Mouse (Mus musculus) telencephalon, adult 2 months (tissue): ENCODE measurements around the gene Med23.

Experiments used
- DNase-seq: peaks from one replicate; pipeline ENCODE4 v3.0.0-alpha.2; 2011; ENCODE audit warnings: low read depth, low spot score

Med23 gene

DNA sequence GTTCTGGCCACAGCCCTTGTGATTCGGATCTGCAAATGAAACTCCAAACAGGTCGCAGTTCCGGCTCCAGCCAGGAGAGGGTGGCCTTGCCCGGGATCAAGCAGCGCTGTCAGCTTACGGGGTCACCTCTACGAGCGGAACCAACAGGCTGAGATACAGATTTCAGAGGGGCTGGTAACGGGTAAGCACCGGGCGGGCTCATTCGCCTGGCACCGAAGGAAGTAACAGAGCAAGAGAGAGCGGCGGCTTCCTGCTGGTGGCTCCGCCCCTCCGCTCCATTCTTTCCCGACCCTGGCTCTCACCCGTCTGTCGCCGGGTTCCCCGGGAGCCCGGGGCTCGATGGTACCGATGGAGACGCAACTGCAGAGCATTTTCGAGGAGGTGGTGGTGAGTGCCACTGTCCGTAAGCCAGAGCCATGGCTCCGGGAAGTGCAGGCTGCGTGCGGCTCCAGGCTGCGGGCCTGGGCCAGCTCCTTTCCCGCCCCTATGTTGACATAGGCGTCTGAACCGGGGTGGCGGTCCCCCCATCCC lies at the start of gene Med23:
Med23 (plus strand) TSS at position 227 of the 531 bp plus-strand sequence.
- DNase-seq: peak; percentile 97

DNA sequence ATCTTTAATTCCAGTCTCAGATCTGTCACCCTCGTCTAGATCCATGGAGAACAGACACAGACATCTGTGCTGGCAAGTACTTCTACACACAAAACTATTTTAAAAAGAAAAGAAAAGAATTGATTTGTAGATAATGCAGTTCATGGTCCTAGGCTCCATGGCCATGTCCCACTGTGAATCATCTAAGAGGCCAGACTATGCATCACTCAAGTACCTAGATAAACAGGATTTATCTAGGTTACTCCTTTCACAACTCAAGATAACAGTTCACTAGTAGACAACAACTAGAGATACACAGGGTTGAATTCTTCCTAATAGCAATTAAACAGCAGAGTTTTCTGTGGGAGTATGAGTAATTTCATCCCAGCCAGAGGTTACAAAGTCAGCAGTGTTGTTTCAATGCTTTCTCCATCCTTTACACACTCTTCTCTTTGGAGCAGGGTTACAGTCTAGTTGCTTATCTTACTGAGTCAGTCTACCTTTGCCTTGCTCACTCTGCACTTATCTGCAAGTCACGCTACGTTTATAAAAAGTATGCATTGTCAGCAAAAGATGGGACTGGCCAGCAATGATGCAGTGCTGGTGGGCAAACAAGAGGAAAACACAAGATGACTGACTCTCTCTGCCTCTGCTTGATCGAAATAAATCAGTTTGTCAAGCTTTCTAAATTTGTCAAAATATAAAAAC lies 47.7 kb upstream of the Med23 start:
- no peak for DNase-seq

DNA sequence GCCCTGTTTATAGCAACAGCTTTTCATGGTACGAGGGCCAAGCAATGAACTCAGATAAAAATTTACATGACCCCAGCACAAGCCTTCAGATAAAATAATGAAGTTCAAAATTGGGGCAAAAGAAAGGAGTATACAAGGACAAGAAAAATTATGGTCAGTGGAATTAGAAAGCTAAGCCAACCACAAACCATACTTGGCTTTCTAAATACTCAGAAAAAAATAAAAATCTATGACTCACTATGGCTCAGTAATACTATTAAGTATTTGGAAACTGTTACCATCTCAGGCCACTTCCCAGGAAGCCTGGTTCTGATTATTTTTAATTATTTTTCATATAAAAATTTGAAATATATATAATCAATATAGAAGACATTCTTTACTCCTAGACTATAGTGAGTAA lies 46.9 kb upstream of the Med23 start:
- DNase-seq: no peak

DNA sequence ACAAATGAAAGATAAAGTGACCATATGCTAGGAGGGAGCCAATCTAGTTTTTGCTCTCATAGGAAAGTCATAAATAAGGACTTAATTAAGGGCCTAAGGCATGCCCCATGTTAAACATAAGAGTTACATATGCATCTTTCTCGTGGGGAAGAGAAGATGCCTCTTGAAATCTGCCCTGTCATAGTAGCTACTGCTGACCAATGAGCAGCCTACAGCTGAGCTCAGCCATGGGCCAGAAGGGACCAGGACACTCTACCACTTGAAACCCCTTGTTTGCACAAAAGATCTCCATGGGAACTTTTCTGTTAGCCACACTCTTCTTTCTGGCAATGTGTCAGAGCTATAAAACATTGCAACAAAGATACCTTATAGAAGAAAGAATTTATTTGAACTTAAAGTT lies 46.5 kb upstream of the Med23 start:
- DNase-seq: no peak

DNA sequence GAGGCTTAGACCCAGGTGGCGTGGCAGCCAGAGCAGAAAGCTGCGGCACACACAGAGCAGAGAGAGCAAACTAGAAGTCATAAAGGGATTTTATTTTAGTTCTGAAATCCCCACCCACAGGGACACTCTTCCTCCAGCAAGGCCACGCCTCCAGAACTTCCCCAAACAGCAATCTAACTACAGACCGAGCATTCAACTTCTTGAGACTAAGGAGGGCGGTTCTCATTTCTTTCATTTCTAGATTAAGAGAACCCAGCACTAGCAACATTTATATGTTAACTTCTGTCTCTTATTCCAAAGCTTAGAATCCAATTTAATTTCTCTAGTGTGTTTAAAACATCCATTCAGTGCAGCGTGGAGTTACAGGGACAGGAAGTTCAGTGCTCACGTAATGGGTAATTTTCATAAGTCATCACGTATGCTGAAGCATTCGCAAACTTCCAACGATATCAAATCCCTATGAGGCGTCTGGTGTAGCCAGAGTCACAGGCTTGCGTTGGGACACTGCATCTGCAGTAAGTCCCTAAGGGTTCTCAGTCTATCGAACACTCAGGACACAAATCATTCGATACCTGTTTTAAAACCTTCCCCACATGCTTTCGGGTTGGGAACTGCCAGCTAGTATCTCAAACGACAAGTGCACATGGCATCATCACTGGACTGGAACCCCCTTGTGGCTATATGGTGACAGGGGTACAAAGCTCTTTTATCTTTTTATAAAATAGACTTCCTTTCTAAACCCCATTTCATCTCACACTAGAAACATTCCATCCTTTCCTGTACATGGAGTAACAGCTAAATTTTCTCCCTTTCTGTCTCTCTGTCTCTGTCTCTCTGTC lies 45.9 kb upstream of the Med23 start:
- no peak for DNase-seq

DNA sequence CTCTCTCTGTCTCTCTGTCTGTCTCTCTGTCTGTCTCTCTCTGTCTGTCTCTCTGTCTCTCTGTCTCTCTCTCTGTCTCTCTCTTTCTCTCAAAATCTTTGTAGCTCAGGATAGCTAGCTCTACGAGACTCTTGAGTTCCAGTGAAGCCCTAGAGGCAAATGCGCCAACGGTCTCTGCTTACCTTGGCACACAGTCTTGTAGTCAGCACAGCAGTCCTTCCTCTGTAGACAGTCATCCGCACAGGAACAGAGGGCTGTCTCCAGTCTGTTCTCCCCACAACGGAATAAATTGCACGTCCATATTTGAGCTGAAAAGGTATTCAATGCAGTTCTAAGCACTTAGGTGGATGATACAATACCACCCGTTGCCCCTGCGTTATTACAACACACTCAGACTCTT lies 45.2 kb upstream of the Med23 start:
- no peak for DNase-seq

DNA sequence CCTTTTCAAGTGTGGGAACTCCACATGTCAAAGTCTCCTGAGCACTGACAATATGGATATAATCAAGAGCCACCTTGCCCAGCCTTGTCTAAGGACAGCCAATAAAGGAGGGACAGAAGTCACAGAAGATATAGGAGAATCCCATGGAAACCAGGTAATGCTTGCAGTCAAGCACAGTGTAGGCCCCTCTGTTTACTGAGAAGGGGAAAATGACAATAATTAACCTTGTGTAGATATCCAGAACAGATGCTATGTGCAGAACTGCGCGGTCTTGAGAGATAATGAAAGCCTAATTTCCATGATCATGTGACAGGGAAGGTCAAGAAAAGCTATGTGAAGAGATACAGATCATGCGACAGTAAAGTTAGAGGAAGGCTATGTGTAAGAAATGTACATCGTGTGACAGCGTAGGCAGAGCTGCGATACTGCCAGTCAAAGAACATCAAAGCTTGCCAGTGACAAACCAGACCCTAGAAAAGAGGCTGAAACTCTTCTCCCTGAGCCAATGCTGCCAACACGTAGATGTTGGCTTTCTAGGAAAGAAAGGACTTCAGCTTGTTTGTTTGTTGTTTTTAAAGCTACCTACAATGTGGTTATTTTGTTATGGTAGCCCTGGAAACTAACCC lies 44.2 kb upstream of the Med23 start:
- DNase-seq: no peak

DNA sequence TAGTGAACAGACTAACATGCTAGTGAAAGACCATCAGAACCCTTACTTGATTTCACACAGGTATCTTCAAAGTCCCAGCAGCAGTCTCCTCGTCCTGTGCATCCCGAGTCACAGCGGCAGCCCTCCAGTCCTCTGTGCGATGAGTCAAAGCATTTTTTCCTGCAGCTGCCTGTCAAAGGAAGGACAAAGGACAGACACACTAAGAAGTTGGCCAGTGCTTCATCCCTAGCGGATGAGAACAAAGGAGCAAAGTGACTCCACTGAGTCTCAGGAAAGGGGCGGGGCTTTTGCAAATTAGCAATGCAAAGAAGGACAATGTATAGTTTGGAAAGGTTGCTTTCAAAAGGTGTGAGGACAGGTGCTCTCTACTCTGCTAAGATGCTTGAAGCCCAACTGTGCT lies 43.7 kb upstream of the Med23 start:
- DNase-seq: no peak

DNA sequence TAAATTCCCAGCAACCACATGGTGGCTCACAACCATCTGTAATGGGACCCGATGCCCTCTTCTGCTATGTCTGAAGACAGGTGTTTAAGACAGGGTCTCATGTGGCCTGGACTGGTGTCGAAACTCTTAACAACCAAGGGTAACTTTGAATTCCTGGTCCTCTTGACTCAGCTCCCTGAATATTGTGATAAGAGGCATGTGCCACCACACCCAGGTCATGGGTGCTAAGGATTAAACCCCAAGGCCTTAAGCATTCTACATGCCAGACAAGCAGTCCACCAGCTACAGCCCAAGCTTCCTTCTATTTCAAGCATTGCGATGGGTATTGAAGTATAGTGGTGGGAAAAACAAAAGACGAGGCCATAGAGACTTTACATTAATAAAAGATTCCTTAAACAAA lies 41.6 kb upstream of the Med23 start:
- DNase-seq: no peak

DNA sequence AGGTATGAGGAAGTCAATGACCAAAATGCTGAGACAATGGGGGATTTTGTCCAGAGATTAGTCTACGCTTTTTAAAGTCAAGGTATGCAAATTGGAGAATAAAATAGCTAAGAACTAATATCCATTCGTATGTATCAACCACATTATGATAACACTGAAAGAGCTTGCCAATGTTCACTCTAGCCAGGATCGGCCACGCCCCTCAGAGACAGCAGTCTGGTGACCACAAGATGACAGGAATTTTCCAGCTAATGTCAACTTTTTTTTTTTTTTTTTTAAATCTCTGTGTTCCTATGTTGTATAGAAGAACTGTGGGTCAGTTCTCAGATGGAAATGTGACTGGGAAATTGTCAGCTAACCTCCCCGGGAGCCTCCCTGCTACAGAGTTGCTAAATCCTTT lies 39.3 kb upstream of the Med23 start:
- DNase-seq: no peak

DNA sequence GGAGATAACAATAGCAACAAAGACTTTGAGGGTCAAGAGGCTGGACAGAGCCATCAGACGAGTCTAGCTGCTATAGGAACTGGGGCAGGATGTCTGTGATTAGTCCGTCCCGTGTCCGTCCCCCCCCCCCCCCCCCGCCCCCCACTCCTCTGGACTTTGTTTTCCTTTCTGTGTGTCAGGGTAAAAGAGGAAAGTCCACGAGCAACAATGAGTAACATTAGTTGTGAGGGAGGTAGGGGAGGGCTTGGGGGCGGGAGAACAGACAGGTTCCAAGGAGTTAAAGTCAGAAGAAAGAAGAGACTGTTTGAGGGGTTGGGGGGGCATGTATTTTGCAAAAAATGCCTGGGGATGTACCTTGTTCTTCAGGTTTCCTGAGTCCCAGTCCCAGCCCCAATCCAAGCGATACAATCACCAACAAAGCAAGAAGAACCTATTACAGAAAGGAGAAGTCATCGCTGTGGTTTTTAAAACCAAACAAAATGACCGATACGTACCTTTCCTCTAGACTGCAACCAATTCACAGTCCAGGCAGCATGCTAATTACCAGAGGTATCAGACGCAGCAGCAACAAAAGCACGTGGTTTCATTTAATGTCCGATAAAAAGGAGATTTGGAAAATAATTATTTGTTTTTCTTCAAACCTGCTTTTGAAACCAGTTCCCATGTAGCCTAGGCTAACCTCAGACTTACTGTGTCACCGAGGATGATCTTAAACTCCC lies 38.2 kb upstream of the Med23 start:
- no peak for DNase-seq

DNA sequence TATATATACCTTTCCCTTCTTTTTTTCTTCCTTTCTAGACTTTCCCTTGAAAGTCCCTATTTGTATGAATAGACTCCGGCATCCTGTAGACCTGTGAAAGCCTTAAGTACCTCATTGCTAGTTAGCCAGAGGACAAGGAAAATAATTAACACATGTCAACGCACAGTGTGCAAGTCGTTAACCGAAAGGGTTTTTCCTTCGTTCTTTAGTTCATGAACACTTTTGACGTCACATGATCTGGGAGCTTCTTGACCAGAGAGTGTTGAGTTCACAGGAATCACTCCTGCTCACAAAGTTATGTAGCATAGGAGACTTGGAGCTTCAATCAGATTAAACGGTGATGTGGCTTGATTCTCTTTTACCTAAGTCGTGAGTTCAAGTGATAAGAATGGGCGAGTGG lies 37.5 kb upstream of the Med23 start:
- no peak for DNase-seq

DNA sequence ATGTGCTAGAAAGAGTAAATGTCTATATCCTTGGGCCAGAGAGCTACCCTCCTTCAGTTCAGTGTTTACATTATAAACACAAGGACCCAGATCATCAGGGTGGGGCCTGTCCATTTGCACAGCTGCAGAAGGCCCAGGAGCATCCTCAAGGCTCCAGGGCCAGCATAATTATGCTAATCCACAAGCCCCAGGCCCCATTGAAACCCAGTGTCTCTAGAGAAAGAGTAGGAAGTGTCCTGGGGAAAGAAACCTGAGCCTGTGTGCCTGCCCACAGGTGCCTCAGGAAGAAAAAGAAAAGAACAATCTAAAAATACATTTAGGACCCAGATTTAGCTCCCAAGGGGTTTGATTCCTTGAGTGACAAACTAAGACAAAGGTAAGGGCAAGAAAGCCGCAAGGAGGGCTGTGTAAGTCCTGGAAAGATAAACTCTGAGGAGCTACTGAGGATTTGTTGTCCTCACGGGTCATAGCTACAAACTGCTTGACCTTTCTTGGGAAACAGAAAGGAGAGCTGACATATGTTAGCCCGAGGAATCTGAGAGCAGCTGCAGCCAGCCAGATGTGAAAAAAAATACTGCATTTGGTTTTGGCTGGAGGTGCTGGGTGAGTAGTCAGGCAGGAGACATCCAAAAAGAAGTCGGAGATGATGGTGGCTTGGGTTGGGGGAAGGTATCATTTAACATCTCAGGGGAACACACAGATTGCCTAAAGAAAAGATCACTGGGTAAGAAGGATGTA lies 35.0 kb upstream of the Med23 start:
- DNase-seq: no peak

DNA sequence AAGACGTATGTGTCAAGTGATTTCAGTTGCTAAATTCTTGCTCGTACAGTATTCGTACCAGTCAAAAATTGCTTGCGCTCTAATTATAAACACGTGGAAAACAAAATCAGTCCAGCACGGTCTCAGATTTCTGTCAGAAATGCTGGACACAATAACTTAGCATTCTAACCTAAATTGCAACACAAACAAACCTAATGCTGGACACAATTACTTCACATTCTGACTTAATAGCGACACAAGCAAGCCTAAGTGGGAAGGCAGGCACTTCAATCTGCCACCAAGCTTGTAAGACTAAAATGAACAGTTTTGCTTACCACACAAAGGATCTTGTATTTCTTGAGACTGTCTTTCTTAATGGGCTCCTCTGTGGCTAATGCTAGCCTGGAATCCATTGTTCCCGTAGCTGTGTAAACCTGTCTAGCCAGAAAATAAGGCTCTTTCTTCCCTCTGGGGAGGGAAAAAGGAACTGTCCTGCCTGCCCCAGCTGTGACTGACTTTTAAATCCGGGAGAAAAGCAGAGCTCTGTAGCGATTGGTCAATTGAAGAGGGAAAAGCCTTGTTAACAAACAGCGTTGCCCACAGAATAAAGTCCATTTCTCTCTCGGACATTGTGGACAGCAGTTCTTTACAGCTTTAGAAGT lies 34.0 kb upstream of the Med23 start:
- DNase-seq: no peak

DNA sequence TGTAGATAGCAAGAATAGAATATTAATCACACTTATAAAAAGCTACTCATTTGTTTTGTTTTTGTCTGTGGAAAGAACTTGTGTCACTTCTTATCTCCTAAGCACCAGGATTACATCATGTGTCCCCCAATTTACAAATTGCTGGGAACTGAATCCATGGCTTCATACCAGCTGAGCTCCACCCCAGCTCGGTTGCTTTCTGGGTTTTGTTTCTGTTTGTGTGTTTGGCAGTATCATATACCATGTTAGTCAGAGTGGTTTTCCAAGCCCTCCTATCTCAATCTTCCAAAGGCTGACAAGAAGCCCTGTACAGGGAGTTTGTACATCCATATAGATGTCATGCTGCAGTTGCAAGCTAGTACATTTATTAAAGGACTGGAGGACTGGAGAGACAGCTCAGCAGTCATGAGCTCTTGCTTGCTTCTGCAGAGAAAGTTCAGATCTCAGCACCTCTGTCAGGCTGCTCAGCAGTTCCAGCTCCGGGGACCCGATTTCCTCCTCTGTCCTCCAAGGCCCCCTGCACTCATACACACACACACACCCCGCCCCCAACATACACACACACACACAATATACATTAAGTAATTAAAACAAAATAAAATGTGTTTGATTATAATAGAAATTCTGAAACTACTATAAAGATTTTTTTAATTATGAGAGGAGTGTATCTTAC lies 33.3 kb upstream of the Med23 start:
- DNase-seq: no peak

DNA sequence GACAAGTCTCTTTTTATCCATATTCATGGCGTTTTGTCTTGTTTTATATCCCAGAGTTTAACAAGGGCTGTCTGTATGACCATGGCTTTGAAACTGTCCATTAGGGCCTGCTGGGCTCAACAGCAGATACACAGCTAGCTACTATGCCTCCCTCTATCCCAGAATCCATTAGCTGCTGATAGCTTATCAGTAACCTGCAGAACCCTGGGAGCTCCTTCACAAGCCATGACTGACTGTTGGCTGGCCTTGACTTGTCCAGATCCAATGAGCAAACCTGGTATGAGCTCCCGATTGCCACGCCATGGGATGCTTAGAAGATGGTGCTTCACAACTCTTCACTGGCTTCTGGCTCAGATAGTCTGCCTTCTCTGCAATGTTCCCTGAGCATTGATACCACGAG lies 29.0 kb upstream of the Med23 start:
- no peak for DNase-seq

DNA sequence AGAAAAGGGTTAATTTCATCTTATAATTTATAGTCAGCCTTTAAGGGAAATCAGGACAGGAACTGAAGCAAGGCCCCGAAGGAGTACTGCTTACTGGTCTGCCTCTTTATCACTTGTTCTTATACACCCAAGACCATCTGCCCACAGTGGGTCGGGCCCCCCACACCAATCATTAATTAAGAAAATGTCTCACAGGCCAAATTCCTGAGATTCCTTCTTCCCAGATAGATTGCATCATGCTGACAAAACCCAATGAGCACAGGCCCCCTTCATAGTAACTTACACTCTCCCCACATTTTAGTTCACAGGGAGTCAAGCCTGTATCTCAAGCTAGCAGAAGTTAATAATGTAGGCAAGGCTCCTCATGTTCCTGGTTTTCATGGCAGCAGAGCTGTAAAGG lies 27.8 kb upstream of the Med23 start:
- DNase-seq: no peak

DNA sequence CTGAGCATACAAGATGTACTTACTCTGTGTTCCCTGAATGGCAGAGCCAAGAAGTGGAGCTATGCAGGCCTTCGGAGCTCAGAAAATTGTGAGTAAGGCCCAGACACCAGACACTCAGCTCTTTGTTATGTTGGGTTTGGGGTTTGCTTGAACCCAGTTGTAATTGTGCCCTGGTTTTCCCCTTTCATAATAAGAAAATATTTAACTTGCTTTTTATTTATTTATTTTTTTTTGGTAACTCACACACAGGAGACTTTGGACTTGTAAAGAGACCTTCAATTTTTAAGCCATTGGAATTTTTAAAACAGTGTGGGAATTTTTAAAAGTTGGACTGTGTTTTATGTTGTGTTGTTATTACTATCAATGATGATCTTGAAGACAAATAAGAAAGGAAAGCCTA lies 27.1 kb upstream of the Med23 start, which contains the start of gene Enpp3:
Enpp3 (minus strand) TSS at position 148 of the 400 bp plus-strand sequence.
- no peak for DNase-seq

DNA sequence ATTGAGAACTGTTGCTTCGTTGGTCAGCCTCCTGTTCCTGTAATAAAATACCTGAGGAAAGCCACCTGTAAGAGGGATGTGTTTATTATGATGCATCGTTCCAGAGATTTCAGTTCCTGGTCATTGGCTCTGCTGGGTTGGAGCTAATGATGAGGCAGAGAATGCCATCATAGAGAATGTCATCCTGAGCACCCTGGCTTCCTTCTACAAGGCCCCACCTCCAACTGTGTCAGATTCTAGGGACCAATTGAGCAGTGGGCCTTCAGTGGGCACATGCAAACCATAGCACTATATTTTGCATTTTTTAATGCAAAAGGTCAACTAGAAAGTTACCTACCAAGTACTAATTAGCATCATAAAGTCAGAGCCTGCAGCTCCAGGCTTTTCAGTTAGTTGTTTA lies 6.6 kb upstream of the Med23 start:
- DNase-seq: no peak

DNA sequence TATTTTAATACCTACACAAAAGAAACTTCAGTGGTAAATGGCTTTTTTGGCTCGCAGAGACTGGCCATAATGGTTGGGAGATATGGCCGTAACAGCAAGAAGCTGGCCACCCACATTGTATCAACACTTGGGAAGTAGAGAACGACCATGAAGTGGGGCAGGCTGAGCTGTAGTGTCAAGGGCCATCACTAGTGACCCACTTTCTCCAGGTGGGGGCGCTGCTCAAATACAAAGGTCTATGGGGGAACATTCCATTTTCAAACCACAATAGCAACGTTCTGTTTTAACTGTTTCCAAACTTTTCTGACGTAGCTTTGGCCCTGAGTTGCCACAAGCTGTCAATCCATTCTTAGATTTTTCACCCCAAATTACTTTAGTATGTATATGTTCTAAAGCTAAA lies 5.4 kb upstream of the Med23 start:
- DNase-seq: no peak
